Mouse (Mus musculus): ENCODE measurements around the gene Atp13a2.

Gene Atp13a2

DNA sequence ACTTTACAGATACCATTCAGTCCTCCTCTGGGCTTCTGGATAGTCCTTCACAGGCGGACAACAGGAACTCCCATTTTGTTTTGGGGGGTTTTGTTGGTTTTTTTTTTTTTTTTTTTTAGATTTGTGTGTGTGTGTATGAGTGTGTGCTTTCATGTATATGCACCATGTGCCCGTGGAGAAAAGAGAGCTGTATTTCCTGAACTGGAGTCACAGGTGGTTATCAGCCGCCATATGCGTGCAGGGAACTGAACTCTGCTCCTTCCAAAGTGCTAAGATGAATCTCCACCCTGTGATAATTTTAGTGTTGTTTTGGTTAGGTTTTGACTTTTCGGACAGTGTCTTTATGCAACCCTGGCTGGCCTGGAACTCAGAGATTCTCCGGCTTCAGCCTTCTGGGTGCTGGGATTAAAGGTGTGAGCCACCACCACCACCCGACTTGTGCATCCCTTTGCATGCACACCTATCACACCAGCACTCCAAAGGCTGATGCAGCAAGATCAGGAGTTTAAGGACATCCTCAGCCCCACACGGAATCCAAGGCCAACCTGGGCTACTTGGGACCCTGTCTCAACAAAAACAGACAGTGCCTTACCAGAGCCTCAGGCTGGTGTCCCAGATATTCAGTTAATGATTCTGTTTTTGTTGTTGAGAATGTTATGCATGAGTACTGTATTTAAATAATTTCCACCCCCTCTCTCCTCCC lies 24.3 kb upstream of the Atp13a2 start:
- DNase-seq, result no peak

DNA sequence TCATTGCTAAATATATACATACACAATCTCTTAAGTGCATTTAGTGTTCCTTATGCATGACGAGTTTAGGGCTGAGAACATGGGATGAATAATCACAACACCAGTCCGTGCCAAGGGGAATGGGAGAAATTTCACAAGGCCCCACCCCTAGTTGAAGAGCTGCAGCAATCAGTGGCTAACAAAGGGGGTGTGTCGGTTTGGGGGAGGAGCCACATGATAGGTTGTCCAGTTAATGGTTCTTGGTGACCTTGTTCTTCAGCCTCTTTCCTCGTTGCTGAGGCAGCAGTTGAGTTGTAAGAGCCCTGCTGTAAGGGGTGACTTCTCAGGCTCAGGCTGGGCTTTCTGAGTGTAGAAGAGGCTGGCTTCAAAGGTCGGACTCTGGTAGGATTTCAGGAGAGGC lies 23.7 kb upstream of the Atp13a2 start:
- no peak for DNase-seq

DNA sequence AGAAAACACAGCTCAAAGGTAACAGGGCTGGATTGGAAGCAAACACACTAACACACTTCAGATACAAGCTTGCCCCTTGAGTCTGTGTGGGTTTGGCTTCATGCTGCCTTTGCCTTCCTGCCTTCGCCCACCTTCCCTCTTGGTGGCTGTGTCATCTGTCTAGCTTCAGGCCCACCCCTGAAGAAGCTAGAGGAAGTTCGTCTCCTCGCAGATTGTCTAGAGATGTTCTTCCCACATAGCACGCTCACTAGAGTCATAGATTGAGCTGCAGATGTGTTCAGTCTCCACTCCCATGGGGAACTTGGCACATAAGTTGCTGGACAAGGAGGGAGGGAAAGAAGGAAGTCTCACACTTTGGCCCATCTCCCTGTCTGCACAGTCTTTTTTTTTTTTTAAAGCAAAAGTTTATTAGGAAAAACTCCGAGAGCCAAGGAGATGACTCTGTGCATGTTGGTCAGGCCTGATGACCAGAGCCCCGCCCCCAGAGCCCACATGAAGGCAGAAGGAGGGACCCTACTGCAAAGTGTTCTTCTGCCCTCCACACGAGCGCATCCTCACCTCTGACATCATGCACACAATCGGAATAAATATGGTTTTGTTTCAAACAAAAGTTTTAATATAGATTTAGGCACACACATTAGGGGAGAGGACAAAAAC lies 22.6 kb upstream of the Atp13a2 start:
- DNase-seq, result no peak

DNA sequence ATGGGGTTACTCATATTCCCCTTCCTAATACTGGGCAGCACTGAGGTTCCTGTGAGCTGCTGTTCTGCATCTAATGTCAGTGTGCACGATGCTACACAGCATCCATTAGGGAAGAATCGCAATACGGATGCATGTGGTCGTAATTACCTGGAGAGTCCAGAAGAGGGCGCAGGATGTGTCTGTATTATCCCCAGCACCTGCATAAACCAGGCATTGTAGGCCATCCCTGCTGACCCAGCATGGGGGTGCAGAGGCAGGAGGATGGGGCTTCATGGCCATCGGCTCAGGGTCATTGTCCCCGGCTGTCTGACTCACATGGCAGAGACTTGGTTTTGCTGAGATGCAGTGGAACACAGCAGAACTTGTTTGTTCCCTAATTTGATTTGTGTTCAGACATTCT lies 22.1 kb upstream of the Atp13a2 start:
- DNase-seq, result peak; percentile 82

DNA sequence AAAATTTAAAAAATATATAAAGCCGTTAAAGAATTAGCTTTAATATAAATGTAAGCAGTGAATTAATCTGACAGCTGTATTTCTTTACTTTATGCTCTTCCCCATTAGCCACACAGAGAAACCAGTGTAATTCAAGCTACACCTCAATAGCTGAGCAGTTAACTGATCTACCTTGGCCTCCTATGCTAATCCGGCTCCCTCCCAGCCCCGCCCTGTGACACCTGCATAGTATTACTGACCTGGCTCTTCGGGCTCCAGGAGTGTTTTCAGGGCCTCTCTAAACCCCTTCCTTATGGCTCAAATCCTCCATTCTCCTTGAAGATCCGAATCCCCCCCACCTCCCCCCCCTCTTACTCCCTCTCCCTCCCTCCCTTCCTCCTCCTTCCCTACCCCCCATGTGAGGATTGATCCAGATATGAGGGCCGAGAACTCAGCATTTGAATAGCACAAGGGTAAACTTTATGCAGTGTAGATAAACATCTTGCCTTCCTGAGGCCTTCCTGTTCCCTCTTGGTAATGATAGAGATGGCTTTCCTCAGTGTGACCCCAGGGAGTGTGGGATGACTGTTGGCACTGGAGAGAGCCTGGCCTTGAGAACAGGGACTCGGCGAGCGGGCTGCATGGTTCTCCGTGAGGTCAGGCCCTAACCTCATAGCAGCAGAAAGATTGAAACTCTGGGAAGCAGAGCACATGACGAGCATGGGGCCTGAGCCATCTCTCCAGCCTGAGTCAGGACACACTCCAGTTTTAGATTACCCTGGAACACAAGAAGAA lies 19.1 kb upstream of the Atp13a2 start:
- no peak for DNase-seq

DNA sequence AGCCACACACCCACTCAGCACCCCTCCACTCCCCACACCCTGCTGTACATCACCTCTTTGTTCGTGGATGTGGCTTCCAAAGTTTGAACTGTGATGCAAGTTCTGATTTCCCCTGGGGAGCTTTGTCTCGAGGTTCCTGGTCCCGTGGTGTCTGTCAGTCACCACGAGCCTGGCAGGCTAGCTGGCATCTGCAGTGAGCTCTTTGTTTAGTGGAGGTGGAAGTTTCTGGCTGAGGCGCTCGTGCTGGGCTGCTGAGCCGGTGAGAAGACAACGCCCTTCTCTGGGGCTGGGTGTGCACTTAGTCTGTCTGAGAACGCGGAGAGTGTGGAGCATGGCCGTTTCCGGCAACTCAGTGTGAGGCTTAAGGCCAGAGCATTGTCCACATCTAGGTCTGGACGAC lies 15.0 kb upstream of the Atp13a2 start:
- no peak for DNase-seq

DNA sequence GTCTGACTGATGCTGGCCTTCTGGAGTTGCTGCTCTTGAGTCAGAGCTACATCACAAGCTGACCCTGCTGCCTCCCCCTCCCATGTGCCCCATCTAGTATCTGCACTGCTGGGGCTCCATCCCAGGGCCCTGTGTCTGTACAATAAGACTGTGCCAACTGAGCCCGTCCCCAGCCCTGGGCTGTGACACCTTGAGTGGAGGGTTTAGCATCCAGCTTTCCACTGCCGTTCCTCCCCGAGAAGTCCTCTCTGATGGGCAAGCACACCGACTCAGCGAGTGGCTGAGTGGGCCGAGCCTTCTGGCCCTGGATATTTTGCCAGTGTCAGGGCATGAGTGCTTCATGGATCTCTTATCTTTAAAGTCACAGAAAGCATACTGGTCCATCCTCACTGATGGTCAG lies 12.3 kb upstream of the Atp13a2 start:
- DNase-seq, result no peak

DNA sequence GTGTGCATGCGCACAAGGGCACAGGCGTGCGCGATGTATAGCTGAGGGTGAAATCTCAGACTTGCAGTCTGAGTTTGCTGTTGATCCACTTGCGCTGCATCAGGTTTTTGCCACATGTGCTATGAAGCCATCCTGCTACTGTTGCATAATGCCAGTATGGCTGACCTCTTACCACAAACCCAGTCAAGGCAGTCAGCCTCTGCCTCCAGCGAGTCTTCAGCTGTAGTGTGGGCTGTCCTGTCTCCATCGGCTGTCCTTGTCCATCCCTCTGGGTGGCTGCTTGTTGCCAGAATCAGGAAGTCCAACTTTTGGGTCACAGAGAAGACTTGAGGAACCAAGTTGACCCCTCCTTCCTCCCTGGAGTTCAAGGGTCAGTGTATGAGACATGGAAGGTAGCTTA lies 11.3 kb upstream of the Atp13a2 start:
- no peak for DNase-seq

DNA sequence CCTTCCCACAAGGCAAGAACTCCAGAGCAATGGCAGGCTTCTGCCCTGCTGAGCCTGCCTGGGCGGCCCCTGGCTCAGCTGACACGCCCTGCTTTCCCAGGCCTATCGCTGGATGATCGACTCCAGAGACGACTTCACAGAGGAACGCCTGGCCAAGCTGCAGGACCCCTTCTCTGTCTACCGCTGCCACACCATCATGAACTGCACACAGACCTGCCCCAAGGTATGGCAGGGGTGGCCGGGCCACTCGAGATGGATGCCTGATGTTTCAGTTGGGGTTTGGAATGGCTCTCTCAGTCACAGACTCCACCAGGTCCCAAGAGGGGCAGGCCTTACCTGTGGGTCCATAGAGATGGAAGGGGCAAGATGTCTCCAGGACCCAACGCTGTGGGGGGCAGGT lies 9.4 kb upstream of the Atp13a2 start:
- DNase-seq, result no peak

DNA sequence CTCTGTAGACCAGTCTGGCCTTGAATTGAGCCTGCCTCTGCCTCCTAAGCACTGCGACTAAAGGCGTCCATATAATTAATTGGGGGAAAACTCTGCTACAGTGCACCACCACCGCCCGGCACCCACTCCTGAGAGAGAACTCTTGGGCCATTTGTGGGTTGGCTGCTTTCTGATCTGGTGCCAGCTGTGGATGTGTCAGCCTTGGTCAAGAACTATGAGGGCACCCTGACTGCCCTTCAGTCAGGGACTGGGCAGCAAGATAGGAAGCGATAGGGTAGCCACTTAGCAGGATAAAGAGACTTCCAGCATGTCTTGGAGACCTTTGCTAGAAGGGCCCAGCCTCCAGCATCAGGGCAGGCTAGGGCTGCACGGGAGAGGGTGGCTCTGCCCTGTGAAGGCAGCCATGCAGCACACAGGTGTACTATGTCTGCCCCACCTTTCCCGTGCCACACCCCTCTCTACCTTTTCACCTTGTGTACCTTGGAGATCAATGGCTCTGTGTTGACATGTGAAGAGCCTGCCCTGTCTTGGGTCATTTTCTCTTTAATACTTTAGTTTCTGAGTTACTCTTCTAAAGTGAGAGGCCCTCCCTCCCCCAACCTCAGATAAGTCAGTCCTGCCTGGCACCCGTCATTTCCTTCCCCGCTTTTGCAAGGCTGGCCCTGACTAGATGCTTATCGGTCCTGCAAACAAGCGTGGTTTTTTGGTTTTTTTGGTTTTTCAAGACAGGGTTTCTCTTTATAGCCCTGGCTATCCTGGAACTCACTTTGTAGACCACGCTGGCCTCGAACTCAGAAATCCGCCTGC lies 8.6 kb upstream of the Atp13a2 start:
- DNase-seq, result no peak

DNA sequence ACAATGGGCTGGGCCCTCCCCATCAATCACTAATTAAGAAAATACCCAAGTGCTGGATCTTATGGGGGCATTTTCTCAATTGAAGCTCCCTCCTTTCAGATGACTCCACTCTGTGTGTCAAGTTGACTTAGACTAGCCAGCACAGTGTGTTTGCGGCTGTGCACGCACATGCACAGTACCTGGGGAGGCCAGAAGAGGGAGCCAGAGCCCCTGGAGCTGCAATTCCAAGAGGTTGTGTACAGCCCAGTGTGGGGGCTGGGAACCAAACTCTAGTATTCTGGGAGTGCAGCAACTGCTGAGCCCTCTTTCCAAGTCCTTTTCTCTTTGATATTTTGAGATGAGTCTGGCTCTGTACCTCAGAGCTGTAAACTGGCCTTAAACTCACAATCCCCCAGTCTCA lies 5.1 kb upstream of the Atp13a2 start:
- DNase-seq, result no peak

DNA sequence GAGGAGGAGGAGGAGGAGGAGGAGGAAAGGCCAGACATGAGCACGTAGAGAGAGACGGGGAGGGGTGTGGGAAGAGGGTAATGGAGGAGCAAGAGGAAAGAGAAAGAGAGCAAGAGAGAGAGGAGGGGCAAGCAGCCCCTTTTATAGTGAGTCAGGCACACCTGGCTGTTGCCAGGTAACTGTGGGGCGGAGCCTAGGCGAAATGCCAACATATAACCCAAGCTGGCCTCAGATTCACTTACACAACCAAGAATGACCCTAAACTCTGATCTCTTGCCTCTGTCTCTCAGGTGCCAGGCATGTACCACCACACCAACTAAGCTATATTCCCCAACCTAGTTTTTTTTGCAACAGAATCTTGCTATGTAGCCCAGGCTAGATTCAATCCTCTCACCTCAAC lies 3.9 kb upstream of the Atp13a2 start:
- DNase-seq, result no peak

DNA sequence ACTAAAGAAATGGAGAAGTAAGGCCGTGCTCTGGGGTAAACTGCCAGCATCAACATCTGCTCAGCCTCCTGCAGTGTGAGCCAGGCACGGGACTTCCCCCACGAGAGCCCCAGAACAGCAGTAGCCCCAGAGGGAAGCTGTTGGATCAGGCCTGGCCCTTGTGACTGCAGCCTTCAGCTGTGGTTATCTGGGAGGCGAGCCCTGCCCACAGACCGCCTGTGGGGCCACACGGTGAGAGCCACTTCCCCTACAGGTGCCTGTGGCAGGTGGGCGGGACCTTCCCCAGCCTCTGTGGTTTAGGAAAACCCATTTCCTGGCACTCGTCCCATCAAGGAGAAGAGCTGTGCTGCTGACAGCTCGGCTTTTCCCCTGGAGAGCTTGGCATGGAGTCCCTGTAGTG lies 3.2 kb upstream of the Atp13a2 start:
- no peak for DNase-seq

DNA sequence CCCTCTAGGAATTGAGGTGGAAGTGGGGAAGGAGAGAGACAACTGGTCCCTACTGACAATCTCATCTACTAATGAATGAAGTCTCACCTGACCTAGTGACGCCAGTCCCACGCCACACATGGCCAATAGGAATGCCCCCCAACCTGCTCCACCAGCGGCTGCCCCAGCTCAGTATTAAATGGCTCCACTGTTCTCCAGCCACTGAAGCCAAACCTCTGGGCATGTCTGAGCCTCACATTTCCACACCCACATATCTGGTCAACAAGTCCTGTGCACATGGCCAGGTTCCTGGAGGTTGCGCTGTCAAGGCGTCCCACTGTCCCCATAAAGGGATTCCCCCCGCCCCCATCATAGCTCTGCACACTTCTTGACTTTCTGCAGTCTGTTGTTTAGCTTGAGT lies 2.1 kb upstream of the Atp13a2 start:
- no peak for DNase-seq

DNA sequence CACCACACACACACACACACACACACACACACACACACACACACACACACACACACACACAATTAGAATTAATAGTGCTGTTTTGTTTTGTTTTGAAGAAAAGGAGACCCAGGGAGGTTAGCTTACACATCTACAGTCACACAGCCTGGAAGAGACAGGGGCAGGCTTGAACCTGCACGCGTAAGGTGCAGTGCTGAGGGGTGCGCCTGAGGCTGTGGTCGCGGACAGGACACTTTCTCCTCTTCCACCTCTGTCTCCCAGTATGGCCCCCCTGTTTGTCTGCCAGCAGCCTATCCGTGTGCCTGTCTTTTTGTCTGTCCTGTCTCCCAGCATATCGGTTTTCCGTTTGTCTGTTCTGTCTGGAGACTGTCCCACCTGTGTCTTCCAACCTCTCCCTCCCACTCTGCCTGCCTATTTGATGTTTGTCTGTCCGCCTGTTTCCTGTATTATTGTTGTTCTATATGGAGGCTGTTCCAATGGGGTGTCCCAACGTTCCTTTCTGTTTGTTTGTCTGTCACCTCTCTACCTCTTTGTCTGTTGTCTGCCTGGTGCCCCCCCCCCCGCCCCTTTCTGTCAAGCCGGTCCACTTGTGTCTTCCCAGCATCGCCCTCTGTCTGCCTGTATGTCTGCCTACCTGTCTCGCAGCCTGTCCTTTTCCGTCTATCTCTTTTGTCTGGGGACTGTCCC lies 506 bp upstream of the Atp13a2 start:
- peak; percentile 5 for DNase-seq

DNA sequence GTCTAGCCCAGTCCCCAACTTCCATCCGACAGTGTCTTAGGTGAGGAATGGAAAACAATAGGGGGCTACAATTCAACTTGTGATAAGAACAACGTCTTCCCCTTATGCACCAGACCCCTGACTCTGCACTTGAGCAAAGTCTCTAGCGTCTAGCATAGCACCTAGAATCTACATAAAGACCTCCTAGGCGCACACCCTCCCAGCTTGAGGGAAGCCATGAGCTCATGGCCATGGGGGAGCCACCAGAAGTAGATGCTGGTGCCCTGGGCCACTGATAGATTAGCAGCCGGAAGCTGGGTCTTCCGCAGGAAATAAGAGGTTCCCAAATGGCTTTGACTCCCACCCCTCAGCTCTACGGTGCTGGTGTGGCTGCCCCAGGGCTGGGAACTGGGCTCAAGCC lies 803 bp downstream of the Atp13a2 start:
- no peak for DNase-seq

DNA sequence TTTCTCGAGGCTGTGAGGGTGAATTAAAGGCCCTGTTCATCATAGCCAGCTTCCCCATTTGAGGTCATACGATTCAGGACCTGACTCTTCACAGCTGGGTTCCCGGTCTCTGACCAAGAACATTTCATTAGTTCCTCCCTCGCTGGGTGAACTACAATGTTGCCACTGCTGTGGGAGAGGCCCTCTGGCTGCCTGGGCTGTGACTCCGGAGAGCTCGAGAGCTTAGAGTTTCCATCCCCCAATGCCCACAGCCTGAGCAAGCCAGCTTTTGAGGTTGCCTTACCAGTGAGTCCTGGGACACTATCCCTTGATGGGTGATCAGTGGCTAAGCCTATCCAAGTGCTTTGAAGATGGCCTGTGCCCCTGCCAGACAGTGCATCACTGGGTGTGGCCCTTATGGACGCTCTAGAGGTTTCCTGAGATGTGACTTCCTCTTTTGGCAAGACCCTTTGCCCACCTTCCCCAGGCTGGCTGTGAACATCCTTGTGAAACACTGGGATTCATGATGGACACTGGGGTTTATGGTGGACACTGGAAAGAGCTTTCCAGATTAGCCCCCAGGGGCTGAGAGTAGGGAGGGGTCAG lies 2.1 kb downstream of the Atp13a2 start:
- no peak for DNase-seq

DNA sequence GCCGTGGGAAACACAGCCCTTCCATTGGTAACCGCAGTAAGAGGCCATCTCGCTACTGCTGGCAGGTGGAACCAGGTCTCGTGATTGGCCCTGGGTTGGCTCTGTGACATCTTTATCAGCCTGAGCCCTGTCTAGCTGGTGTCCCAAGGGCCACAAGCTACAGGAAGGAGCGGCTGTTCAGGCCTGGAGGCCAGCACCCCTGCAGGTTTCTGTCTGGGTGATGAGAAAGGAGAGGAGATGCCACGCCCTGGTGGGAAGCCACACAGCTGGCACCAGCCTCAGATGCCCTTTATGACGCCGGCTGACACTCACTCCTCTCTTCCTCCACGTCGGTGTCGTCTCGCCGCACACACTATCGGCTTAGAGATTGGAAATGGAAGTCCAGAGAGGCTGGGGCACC lies 2.8 kb downstream of the Atp13a2 start:
- DNase-seq, result no peak

DNA sequence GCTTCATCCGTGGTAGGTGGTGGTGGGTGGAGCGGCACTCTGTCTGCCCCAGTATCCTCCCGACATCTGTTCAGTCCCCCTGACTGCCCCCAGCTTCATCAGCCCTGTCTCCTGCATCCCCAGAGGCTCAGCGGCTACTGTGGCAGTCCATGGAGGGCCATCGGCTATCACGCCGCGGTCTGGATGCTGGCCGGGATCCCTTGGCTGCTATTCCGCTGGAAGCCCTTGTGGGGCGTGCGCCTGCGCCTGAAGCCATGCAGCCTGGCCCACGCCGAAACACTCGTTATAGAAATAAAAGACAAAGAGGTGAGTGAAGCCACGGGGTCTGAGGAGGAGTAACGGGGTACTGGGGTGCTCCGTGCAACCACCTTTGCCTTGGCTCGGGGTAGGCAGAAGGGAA lies 5.5 kb downstream of the Atp13a2 start:
- DNase-seq, result no peak

DNA sequence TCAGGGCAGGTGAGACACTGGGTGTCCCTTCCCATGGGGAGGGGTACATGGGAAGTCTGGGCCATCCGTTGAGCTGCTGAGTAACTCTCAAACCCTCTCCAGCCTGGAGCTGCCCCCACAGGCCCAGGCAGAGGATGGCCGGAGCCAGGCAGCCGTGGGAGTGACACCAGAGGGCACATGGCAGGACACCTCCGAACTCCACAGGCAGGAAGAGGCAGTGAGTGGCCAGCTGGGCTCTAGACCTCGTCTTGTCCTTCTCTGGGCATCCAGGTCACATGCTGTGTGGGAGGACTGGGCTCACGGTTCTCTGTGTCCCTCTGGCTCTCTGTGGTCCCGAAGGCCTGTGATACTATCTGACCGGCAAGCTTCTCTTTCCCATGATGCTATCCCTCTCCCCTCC lies 7.2 kb downstream of the Atp13a2 start:
- no peak for DNase-seq

DNA sequence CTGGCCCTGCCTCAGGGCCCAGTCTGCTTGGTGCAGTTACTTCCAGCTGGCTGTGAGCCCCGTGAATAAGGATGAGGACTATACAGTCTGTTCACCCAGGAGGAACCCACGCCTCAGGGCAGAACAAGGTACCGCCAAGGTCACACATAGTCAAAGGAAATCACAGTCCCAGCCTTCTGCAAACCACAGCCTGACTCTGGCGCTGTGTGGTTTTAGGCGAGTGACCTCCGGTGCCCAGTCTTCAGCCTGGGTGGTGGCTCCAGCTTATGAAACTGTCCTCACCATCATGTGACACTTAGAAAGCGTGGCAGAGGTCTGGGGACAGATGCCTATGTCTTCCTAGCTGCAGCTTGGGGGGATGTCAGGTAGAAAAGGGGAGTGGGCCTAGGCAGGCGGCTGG lies 9.1 kb downstream of the Atp13a2 start:
- DNase-seq, result no peak

DNA sequence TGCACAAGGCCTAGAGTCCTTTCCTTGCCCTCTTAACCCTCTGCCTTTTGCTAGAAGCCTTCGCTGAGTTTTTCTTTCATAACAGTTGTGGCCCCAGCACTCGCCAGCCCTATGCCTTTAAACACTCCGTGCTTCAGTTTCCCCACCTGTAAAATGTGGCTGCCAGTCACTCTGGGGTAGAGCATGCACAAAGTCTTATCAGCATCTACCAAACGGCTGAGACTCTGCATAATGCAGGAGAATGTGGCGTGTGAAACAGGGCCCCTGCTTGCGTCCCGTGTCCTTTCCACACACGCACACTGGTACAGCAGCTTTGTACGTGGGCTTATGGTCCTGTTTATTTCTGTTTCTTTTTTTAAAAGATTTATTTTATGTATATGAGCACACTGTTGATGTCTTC lies 10.1 kb downstream of the Atp13a2 start:
- DNase-seq, result no peak
